Mouse (Mus musculus): ENCODE data around the gene P3h4. TPM values are rescaled to one million over a fixed set of nuclear protein-coding genes. Genes with fewer than 3 reads are reported as not detected.
A peak's percentile ranks its signal among the peaks of the same experiment; 100 is the strongest.
"Not testable (repeated sequence)": the region's sequence is repeated elsewhere in the genome, so short reads cannot be mapped to it uniquely, and the experiment has no call there.

Gene P3h4
- total RNA-seq, 2 experiments from 2014 or later = 7.5 to 8.1 TPM

GRCm38 (mm10) chr11:100362209-100362978 lies 52.2 kb downstream of the P3h4 start:
- peak; percentile 78 to 79 for DNase-seq (ENCODE audit: low spot score in 2 of 2)

GRCm38 (mm10) chr11:100361059-100361458 lies 53.6 kb downstream of the P3h4 start:
- not testable (repeated sequence) for DNase-seq (ENCODE audit: low spot score in 2 of 2)

GRCm38 (mm10) chr11:100360175-100360574 lies 54.5 kb downstream of the P3h4 start:
- no peak for DNase-seq (ENCODE audit: low spot score in 2 of 2)

Small RNA genes lying within 50 kb of the gene (microRNA-seq; reads per million reads assigned to microRNA genes)
- gene Gm27374 = 0 reads per million in 2 experiments

Other genes starting within 250 kb of the P3h4 start
- 1 to 10 TPM; 1.8 to 2.1 TPM for gene Krt9, start 221.6 kb downstream of the P3h4 start, total RNA-seq (2021)
- not detected for gene Krt14, start 207.3 kb downstream of the P3h4 start, total RNA-seq (2021)
- not detected for gene Krt16, start 165.9 kb downstream of the P3h4 start, total RNA-seq (2021)
- not detected for gene Krt17, start 153.8 kb downstream of the P3h4 start, total RNA-seq (2021)
- not detected for gene Krt42, start 145.0 kb downstream of the P3h4 start, total RNA-seq (2021)
- gene Eif1, start 95.0 kb downstream of the P3h4 start, total RNA-seq (2021) = 100 to 1,000 TPM; 704 to 721 TPM
- not detected for gene Gast, start 80.4 kb downstream of the P3h4 start, total RNA-seq (2021)
- 100 to 1,000 TPM; 110 to 123 TPM for gene Hap1, start 58.7 kb downstream of the P3h4 start, total RNA-seq (2021)
- 10 to 100 TPM; 40.8 to 43.0 TPM for gene Jup, start 17.1 kb downstream of the P3h4 start, total RNA-seq (2021)
- 10 to 100 TPM; 11.9 TPM for gene Fkbp10, start 861 bp upstream of the P3h4 start, total RNA-seq (2021)
- gene Nt5c3b, start 27.0 kb upstream of the P3h4 start, total RNA-seq (2021) = 10 to 100 TPM; 50.4 to 58.2 TPM
- 1 to 10 TPM; 1.1 to 1.4 TPM for gene Klhl10, start 27.1 kb upstream of the P3h4 start, total RNA-seq (2021)
- gene Klhl11, start 57.9 kb upstream of the P3h4 start, total RNA-seq (2021) = 10 to 100 TPM; 94.3 to 98.1 TPM
- 100 to 1,000 TPM; 110 to 119 TPM for gene Acly, start 113.2 kb upstream of the P3h4 start, total RNA-seq (2021)
- gene Ttc25, start 130.8 kb upstream of the P3h4 start, total RNA-seq (2021) = 1 to 10 TPM in 1 of 2 experiments, under 1 TPM in 1; 0.60 to 1.5 TPM
- gene Cnp, start 160.1 kb upstream of the P3h4 start, total RNA-seq (2021) = 100 to 1,000 TPM; 355 to 359 TPM
- gene Nkiras2, start 204.4 kb upstream of the P3h4 start, total RNA-seq (2021) = 10 to 100 TPM; 22.8 to 23.0 TPM
- gene Dnajc7, start 205.3 kb upstream of the P3h4 start, total RNA-seq (2021) = 100 to 1,000 TPM; 237 to 253 TPM